ENCODE assay signal across 8 mouse cellular contexts in the genomic region with DNA sequence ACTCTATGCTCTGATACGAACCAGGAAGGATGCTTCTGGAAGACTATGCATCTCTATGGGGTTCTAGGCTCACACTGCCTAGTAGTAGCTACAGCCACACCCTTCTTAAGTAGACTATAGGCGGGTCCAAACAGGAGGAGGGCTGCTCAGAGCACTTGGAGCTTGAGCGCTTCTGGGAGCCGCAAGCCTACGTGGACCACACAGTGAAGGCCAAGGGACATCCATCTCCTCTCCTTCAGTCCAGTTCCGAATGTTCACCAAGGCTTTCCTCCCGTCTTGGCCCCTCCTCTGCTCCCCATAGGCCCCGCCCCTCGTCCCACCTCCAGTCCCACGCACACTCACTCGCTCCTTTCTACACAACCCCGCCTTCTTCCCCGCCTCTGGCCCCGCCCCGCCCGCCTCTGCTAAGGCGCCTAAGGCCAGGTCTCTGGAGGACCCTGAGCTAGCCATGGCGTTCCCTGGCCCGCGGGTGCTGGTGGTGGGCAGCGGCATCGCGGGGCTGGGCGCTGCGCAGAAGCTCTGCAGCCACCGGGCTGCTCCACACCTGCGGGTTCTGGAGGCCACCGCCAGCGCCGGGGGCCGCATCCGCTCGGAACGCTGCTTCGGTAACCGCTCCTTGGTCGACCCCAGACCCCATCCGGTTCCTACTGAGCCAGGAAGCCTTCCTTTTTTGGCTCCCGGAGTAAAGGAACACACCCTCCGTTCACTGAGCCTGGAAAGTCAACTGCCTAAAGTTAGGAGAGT. TPM values are rescaled to one million over a fixed set of nuclear protein-coding genes. Genes with fewer than 3 reads are reported as not detected.
DNase-seq lines count a peak whose midpoint lies in the region; ATAC-seq lines count a peak whose summit lies in the region.

No protein-coding gene starts in this region.

- H3K4me2 ChIP-seq in intestine, embryonic 14.5 days (ENCODE audit: low read length), result peak overlapping the region; percentile 74

- peaks cover 6% of the 10 kb centered on the region; the same call in 1 of the 2 replicates for H3K4me1 ChIP-seq in intestine, embryonic 14.5 days (replicated peaks; ENCODE audit: control insufficient read depth, insufficient read depth, low read length)

- H3K27me3 ChIP-seq in intestine, embryonic 14.5 days (replicated peaks; ENCODE audit: control insufficient read depth, insufficient read depth, low read length), result no peaks in the 10 kb centered on the region

- peaks cover 14% of the 10 kb centered on the region for H3K36me3 ChIP-seq in intestine, embryonic 14.5 days (ENCODE audit: control insufficient read depth, insufficient read depth, low read length)

- peak overlapping the region; percentile 73 for H3K27ac ChIP-seq in intestine, embryonic 14.5 days (ENCODE audit: low read depth)

- intact Hi-C loops in gastrocnemius, postnatal 14 days (cut with DNase I; ENCODE audit: low total_unique reads), result no loop called here
- intact Hi-C loops in left cerebral cortex, postnatal 10 days (cut with DNase I), result no loop called here

- peak overlapping the region; percentile 77 for H3K9ac ChIP-seq in intestine, embryonic 14.5 days (ENCODE audit: low read length)

- peak; percentile 97 for DNase-seq in adrenal gland, adult 2 months
- peak; percentile 94 for DNase-seq in embryo, embryonic 11 days
- peak; percentile 95 for DNase-seq in gastrocnemius, postnatal 14 days
- peak; percentile 96 for DNase-seq in intestine, embryonic 14.5 days (ENCODE audit: low spot score)
- peak; percentile 83 to 95 for DNase-seq in left cerebral cortex, postnatal 10 days (ENCODE audit: extremely low spot score in 1 of 2, low spot score in 2 of 2)
- DNase-seq in right cerebral cortex, postnatal 10 days (ENCODE audit: low spot score in 2 of 2), result peak; percentile 93 to 94
- peak; percentile 97 for DNase-seq in urinary bladder, postnatal 14 days (ENCODE audit: low spot score)

- peak overlapping the region; percentile 81 for H3K4me3 ChIP-seq in intestine, embryonic 14.5 days (ENCODE audit: low read depth, low read length)

- peak; percentile 96 for ATAC-seq in intestine, embryonic 14.5 days (replicated peaks; ENCODE audit: low FRiP score, low TSS enrichment, low read depth)
- peak; percentile 93 for ATAC-seq in megakaryocyte progenitor cell, adult 5-6 weeks (replicated peaks; ENCODE audit: poor library complexity)

- H3K9me3 ChIP-seq in intestine, embryonic 14.5 days (ENCODE audit: control insufficient read depth, low read length), result no peaks in the 10 kb centered on the region

- under 1% methylated on average over 40 of the region's 40 CpGs for WGBS in intestine, embryonic 14.5 days

RNA-seq across cellular contexts. Expression of a gene that starts 9.2 kb away (rescaled TPM):
- 100 to 1,000 TPM; 395 to 540 TPM for total RNA-seq in adrenal gland, adult 2 months (2021)
- 136 and 147 TPM in 2 replicates for polyA plus RNA-seq in adrenal gland, adult 2 months (2012; rRNA removed)
- total RNA-seq in gastrocnemius, postnatal 14 days (2021), result 100 to 1,000 TPM in 1 of 2 experiments, 10 to 100 TPM in 1; 91.8 to 114 TPM
- polyA plus RNA-seq in intestine, embryonic 14.5 days (2014; fragmentation: Nextera tagmentation; extraction: Ambion mirVana), result 177 and 183 TPM in 2 replicates
- 10 to 100 TPM; 57.3 to 57.5 TPM for total RNA-seq in left cerebral cortex, postnatal 10 days (2021)
- total RNA-seq in megakaryocyte progenitor cell, adult 5-6 weeks (2015), result 108 and 109 TPM in 2 replicates
- total RNA-seq in megakaryocyte progenitor cell, adult 5-6 weeks (2017), result 95.5 and 147 TPM in 2 replicates

RNA-seq across cellular contexts. Expression of a gene that starts 9.9 kb away (rescaled TPM):
- total RNA-seq in adrenal gland, adult 2 months (2021), result 10 to 100 TPM; 19.4 to 22.6 TPM
- polyA plus RNA-seq in adrenal gland, adult 2 months (2012; rRNA removed), result 14.9 and 18.9 TPM in 2 replicates
- 1 to 10 TPM; 3.7 to 4.7 TPM for total RNA-seq in gastrocnemius, postnatal 14 days (2021)
- 35.5 and 39.5 TPM in 2 replicates for polyA plus RNA-seq in intestine, embryonic 14.5 days (2014; fragmentation: Nextera tagmentation; extraction: Ambion mirVana)
- total RNA-seq in left cerebral cortex, postnatal 10 days (2021), result 1 to 10 TPM; 6.5 to 9.4 TPM
- 26.1 and 31.7 TPM in 2 replicates for total RNA-seq in megakaryocyte progenitor cell, adult 5-6 weeks (2015)
- 15.7 and 23.4 TPM in 2 replicates for total RNA-seq in megakaryocyte progenitor cell, adult 5-6 weeks (2017)

RNA-seq across cellular contexts. Expression of a gene that starts 11.9 kb away (rescaled TPM):
- total RNA-seq in adrenal gland, adult 2 months (2021), result 10 to 100 TPM; 27.4 to 38.2 TPM
- 19.0 and 22.6 TPM in 2 replicates for polyA plus RNA-seq in adrenal gland, adult 2 months (2012; rRNA removed)
- 10 to 100 TPM; 22.9 to 23.6 TPM for total RNA-seq in gastrocnemius, postnatal 14 days (2021)
- 30.8 and 31.6 TPM in 2 replicates for polyA plus RNA-seq in intestine, embryonic 14.5 days (2014; fragmentation: Nextera tagmentation; extraction: Ambion mirVana)
- 10 to 100 TPM; 21.3 to 29.2 TPM for total RNA-seq in left cerebral cortex, postnatal 10 days (2021)
- total RNA-seq in megakaryocyte progenitor cell, adult 5-6 weeks (2015), result 23.8 and 29.2 TPM in 2 replicates
- total RNA-seq in megakaryocyte progenitor cell, adult 5-6 weeks (2017), result 10.4 and 11.4 TPM in 2 replicates

RNA-seq across cellular contexts. Expression of a gene that starts 23.2 kb away (rescaled TPM):
- total RNA-seq in adrenal gland, adult 2 months (2021), result 10 to 100 TPM; 61.9 to 72.5 TPM
- polyA plus RNA-seq in adrenal gland, adult 2 months (2012; rRNA removed), result 89.3 and 100 TPM in 2 replicates
- 10 to 100 TPM; 33.6 to 43.7 TPM for total RNA-seq in gastrocnemius, postnatal 14 days (2021)
- 34.9 and 39.4 TPM in 2 replicates for polyA plus RNA-seq in intestine, embryonic 14.5 days (2014; fragmentation: Nextera tagmentation; extraction: Ambion mirVana)
- total RNA-seq in left cerebral cortex, postnatal 10 days (2021), result 10 to 100 TPM; 22.6 to 30.0 TPM
- 6.9 and 7.9 TPM in 2 replicates for total RNA-seq in megakaryocyte progenitor cell, adult 5-6 weeks (2015)
- 10.8 and 11.5 TPM in 2 replicates for total RNA-seq in megakaryocyte progenitor cell, adult 5-6 weeks (2017)

RNA-seq across cellular contexts. Expression of a gene that starts 29.2 kb away (rescaled TPM):
- total RNA-seq in adrenal gland, adult 2 months (2021), result 1 to 10 TPM in 1 of 2 experiments, under 1 TPM in 1; 0.55 to 1.2 TPM
- polyA plus RNA-seq in adrenal gland, adult 2 months (2012; rRNA removed), result 0.99 and 2.4 TPM in 2 replicates
- total RNA-seq in gastrocnemius, postnatal 14 days (2021), result under 1 TPM; 0.23 to 0.47 TPM
- 0.72 and 0.77 TPM in 2 replicates for polyA plus RNA-seq in intestine, embryonic 14.5 days (2014; fragmentation: Nextera tagmentation; extraction: Ambion mirVana)
- total RNA-seq in left cerebral cortex, postnatal 10 days (2021), result 100 to 1,000 TPM; 172 to 178 TPM
- not detected in 2 replicates for total RNA-seq in megakaryocyte progenitor cell, adult 5-6 weeks (2015)
- total RNA-seq in megakaryocyte progenitor cell, adult 5-6 weeks (2017), result not detected in 2 replicates

Comparison
In these comparisons a context has a peak if more than half of its experiments do, and no peak if none do; other contexts are left out.
1. Peak in every context shown above with its lines: DNase-seq, ATAC-seq, H3K4me3 ChIP-seq and H3K27ac ChIP-seq.